Mouse (Mus musculus) cerebellum, adult 2 months (tissue): ENCODE results near the gene Cd276.

Experiments used
- CTCF ChIP-seq: fragments of 200-500 bp; IDR thresholded peaks from 2 replicates; pipeline ENCODE4 v1.5.1; 2011; ENCODE audit warnings: low read depth, mild to moderate bottlenecking, control low read depth, low read length, moderate library complexity, borderline replicate concordance; ENCODE audit not compliant: insufficient read depth
- POLR2A ChIP-seq: fragments of 200-500 bp; IDR thresholded peaks from 2 replicates; pipeline ENCODE4 v1.6.1; 2011; ENCODE audit warnings: low read length, control low read depth, borderline replicate concordance; ENCODE audit not compliant: insufficient read depth

DNA sequence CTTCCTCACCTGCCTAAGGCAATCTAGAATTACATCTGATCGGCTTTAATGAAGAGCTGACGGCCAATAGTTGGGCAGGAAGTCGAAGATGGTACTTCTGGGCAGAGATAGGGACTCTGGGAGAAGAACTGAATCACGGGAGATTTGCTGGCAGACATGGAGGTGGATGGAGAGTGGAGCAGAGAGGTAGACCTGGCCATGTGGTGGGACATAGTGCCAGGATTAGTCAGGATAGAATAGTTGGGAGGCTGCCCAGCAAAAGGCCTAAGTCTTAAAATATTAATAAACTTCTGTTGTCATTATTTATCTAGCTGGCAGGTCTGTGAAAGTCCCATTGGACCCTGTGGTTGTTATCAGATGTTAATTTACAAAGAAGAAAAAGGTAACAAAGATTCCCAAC is 30.1 kb downstream of the Cd276 start:
- no peak for TF ChIP-seq CTCF
- TF ChIP-seq POLR2A, result no peak
